Mouse (Mus musculus) kidney, postnatal 4 days (tissue): ENCODE measurements at regions not wholly inside any gene's neighbourhood (a gene's known extent, or its start where the extent isn't known, plus 50 kb on each side); places are given as distances from the start of the nearest gene placed in this dataset.

ENCODE experiments used
- DNase-seq, 2 experiments: peaks; one replicate each; pipeline ENCODE4 v3.0.0; 2021; ENCODE audit warnings: mixed read lengths in 2 of 2

- no peak for DNase-seq
Measured at GRCm38 (mm10) chr8:128165591-128165990, 192.8 kb upstream of the Nrp1 start.

- no peak for DNase-seq
Measured at GRCm38 (mm10) chr8:128166097-128166496, 192.3 kb upstream of the Nrp1 start.

- no peak for DNase-seq
Measured at GRCm38 (mm10) chr8:128168819-128169218, 189.6 kb upstream of the Nrp1 start.

GRCm38 (mm10) chr8:128171116-128171515 is 187.3 kb upstream of the Nrp1 start:
- DNase-seq, result no peak

GRCm38 (mm10) chr8:128180214-128180613 is 178.2 kb upstream of the Nrp1 start:
- DNase-seq, result no peak

- DNase-seq, result peak; percentile 13 to 24
Measured at GRCm38 (mm10) chr8:128183081-128183480, 175.3 kb upstream of the Nrp1 start.

- peak; percentile 10 to 27 for DNase-seq
Measured at GRCm38 (mm10) chr8:128188321-128188720, 170.1 kb upstream of the Nrp1 start.

- DNase-seq, result no peak
Measured at GRCm38 (mm10) chr8:128193293-128193887, 165.0 kb upstream of the Nrp1 start.

GRCm38 (mm10) chr8:128200815-128201214 is 157.6 kb upstream of the Nrp1 start:
- DNase-seq, result no peak

- no peak for DNase-seq
Measured at GRCm38 (mm10) chr8:128201635-128202034, 156.8 kb upstream of the Nrp1 start.

GRCm38 (mm10) chr8:128202158-128202886 is 156.1 kb upstream of the Nrp1 start:
- DNase-seq, result no peak

GRCm38 (mm10) chr8:128204803-128205202 is 153.6 kb upstream of the Nrp1 start:
- DNase-seq, result no peak

- no peak for DNase-seq
Measured at GRCm38 (mm10) chr8:128207138-128207537, 151.3 kb upstream of the Nrp1 start.

- no peak for DNase-seq
Measured at GRCm38 (mm10) chr8:128210761-128211160, 147.6 kb upstream of the Nrp1 start.

- no peak for DNase-seq
Measured at GRCm38 (mm10) chr8:128212223-128212622, 146.2 kb upstream of the Nrp1 start.

- DNase-seq, result no peak
Measured at GRCm38 (mm10) chr8:128214256-128214655, 144.1 kb upstream of the Nrp1 start.

GRCm38 (mm10) chr8:128218886-128219285 is 139.5 kb upstream of the Nrp1 start:
- DNase-seq, result no peak

- no peak for DNase-seq
Measured at GRCm38 (mm10) chr8:128219539-128219938, 138.9 kb upstream of the Nrp1 start.

GRCm38 (mm10) chr8:128223092-128223491 is 135.3 kb upstream of the Nrp1 start:
- DNase-seq, result no peak

- peak; percentile 20 to 35 for DNase-seq
Measured at GRCm38 (mm10) chr8:128223522-128223921, 134.9 kb upstream of the Nrp1 start.

- DNase-seq, result no peak
Measured at GRCm38 (mm10) chr8:128225123-128225522, 133.3 kb upstream of the Nrp1 start.

- DNase-seq, result no peak
Measured at GRCm38 (mm10) chr8:128235071-128235470, 123.3 kb upstream of the Nrp1 start.

GRCm38 (mm10) chr8:128235527-128235926 is 122.9 kb upstream of the Nrp1 start:
- DNase-seq, result no peak

GRCm38 (mm10) chr8:128236097-128236496 is 122.3 kb upstream of the Nrp1 start:
- DNase-seq, result no peak

GRCm38 (mm10) chr8:128238948-128239347 is 119.5 kb upstream of the Nrp1 start:
- DNase-seq, result no peak
